Mouse (Mus musculus): ENCODE measurements around the gene Macf1. TPM values are rescaled to one million over a fixed set of nuclear protein-coding genes. Genes with fewer than 3 reads are reported as not detected.
"Not testable (repeated sequence)": the region's sequence is repeated elsewhere in the genome, so short reads cannot be mapped to it uniquely, and the experiment has no call there.

Gene Macf1
- polyA plus RNA-seq, 1 experiment from 2014 or later, result 69.9 TPM

GRCm38 (mm10) chr4:123326087-123326486, 358.1 kb downstream of the Macf1 start:
- 73% methylated on average over 3 of the region's 3 CpGs for WGBS
- Histone ChIP-seq H3K4me1 (replicated peaks) (peaks cover 15% of the 10 kb centered on the region), H3K4me3 (no peak overlapping the region), H3K36me3 (no peaks in the 10 kb centered on the region), H3K27me3 (replicated peaks) (peaks cover 31% of the 10 kb centered on the region), H3K9ac (no peak overlapping the region), H3K9me3 (replicated peaks) (no peaks in the 10 kb centered on the region), H3K27ac (ENCODE audit: poor library complexity, severe bottlenecking) (no peak overlapping the region), H3K4me2 (no peak overlapping the region)
- ATAC-seq (ENCODE audit: insufficient number of reproducible peaks, low FRiP score), result no peak

GRCm38 (mm10) chr4:123323534-123323933, 360.6 kb downstream of the Macf1 start, which contains the start of gene Oxct2a:
Gene Oxct2a, minus strand, starts transcription at chr4:123323634.
- Histone ChIP-seq H3K9me3 (replicated peaks) (no peaks in the 10 kb centered on the region), H3K4me2 (peak within 1 kb of the TSS; percentile 65), H3K36me3 (no peaks in the 10 kb centered on the region), H3K27me3 (replicated peaks) (peaks cover 31% of the 10 kb centered on the region), H3K9ac (no peak within 1 kb of the TSS), H3K4me3 (peak within 1 kb of the TSS; percentile 35), H3K4me1 (replicated peaks) (peaks cover 15% of the 10 kb centered on the region), H3K27ac (ENCODE audit: poor library complexity, severe bottlenecking) (no peak within 1 kb of the TSS)
- 17% methylated on average over 13 of the region's 13 CpGs for WGBS
- ATAC-seq (ENCODE audit: insufficient number of reproducible peaks, low FRiP score), result no peak

GRCm38 (mm10) chr4:123322910-123323309, 361.2 kb downstream of the Macf1 start:
- not testable (repeated sequence) for H3K9ac ChIP-seq
- ATAC-seq (ENCODE audit: insufficient number of reproducible peaks, low FRiP score), result 0 out of 2 replicates have a peak, but pooled peaks have one; percentile 7

DNA sequence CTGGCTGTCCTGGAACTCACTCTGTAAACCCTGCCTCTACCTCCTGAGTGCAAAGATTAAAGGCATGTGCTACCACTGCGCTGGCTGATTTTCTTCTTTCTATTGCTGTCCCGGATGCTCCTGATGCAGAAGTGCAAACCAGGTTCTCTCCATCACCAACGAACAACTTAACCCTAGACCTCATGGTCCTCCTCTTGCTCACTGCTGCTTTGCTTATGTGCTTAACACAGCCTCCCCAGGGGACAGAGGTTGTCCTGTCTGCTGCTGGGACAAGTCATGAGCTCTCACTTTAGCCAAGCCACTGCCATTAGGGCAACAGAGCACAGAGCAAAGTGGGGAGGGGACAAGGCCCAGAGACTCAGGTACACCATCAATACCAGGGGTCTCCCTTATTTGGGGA, 369.7 kb downstream of the Macf1 start:
- Histone ChIP-seq H3K9ac (no peak overlapping the region), H3K4me2 (no peak overlapping the region), H3K27ac (ENCODE audit: poor library complexity, severe bottlenecking) (no peak overlapping the region), H3K36me3 (0 out of 2 replicates have a peak, but pooled peaks cover 3% of the 10 kb centered on the region), H3K4me1 (replicated peaks) (peaks cover 9% of the 10 kb centered on the region), H3K4me3 (no peak overlapping the region), H3K9me3 (replicated peaks) (0 out of 2 replicates have a peak, but pooled peaks cover 3% of the 10 kb centered on the region), H3K27me3 (replicated peaks) (no peaks in the 10 kb centered on the region)
- WGBS, result 77% methylated on average over 3 of the region's 3 CpGs
- no peak for ATAC-seq (ENCODE audit: insufficient number of reproducible peaks, low FRiP score)

More at GRCm38 (mm10) chr4:123322910-123323309, 361.2 kb downstream of the Macf1 start:
- H3K27me3 ChIP-seq (replicated peaks), result peaks cover 31% of the 10 kb centered on the region
- H3K36me3 ChIP-seq; H3K9me3 ChIP-seq (replicated peaks); H3K27ac ChIP-seq (ENCODE audit: poor library complexity, severe bottlenecking): not testable (repeated sequence)
- H3K4me1 ChIP-seq (replicated peaks), result peaks cover 15% of the 10 kb centered on the region
- WGBS, result 12% methylated on average over 27 of the region's 38 CpGs
- peak overlapping the region; percentile 65 for H3K4me2 ChIP-seq
- peak overlapping the region; percentile 35 for H3K4me3 ChIP-seq

DNA sequence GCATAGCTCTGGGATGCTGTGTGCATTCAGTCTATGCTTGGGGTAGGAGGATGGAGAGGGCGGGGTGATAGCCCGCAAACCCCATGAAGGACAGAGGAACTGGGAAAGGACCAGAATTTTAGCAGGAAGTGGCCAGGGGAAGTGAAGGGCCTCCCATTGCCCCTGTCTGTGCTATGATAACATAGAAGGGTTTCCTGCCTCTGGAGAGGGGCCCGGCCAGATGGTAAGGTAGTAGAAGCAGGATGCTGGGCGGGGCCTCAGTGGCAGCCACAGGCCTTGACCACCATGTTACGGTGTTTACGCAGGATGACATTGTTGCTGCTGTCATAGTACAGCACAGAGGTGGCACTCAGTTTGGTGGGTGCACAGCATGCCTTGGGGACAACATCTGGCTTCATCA, 371.1 kb downstream of the Macf1 start:
- Histone ChIP-seq H3K9me3 (replicated peaks) (0 out of 2 replicates have a peak, but pooled peaks cover 3% of the 10 kb centered on the region), H3K27me3 (replicated peaks) (no peaks in the 10 kb centered on the region)
- WGBS, result 54% methylated on average over 6 of the region's 6 CpGs

DNA sequence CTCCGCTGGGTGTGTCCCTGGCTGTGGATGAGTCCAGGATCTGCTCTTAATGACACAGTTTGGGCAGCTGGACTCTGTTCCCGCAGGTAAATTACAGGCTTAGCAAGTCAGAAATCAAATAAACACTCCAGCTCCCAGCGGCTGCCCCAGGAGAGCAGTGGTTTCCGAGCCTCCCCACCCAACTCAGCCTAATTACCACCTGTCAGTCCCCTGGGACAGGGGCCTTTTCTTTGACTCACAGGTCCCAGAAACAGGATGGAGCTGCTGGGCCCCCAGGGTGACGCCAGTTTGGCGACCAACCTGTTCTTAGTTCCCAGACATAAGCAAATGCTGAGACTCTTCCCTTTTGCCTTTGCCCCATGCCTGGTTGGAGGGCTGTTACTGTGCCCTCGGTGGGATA, 372.3 kb downstream of the Macf1 start:
- WGBS, result 85% methylated on average over 7 of the region's 7 CpGs
- Histone ChIP-seq H3K27ac (ENCODE audit: poor library complexity, severe bottlenecking) (no peak overlapping the region), H3K4me2 (no peak overlapping the region), H3K4me3 (no peak overlapping the region), H3K9me3 (replicated peaks) (0 out of 2 replicates have a peak, but pooled peaks cover 3% of the 10 kb centered on the region), H3K36me3 (0 out of 2 replicates have a peak, but pooled peaks cover 3% of the 10 kb centered on the region), H3K4me1 (replicated peaks) (peaks cover 24% of the 10 kb centered on the region), H3K9ac (no peak overlapping the region), H3K27me3 (replicated peaks) (no peaks in the 10 kb centered on the region)
- no peak for ATAC-seq (ENCODE audit: insufficient number of reproducible peaks, low FRiP score)

More for the DNA sequence above, 371.1 kb downstream of the Macf1 start:
- no peak overlapping the region for H3K9ac ChIP-seq
- no peak overlapping the region for H3K4me3 ChIP-seq
- 0 out of 2 replicates have a peak, but pooled peaks cover 3% of the 10 kb centered on the region for H3K36me3 ChIP-seq
- ATAC-seq (ENCODE audit: insufficient number of reproducible peaks, low FRiP score), result peak; percentile 58; the same call in 1 of the 2 replicates
- peaks cover 20% of the 10 kb centered on the region for H3K4me1 ChIP-seq (replicated peaks)
- no peak overlapping the region for H3K27ac ChIP-seq (ENCODE audit: poor library complexity, severe bottlenecking)
- no peak overlapping the region for H3K4me2 ChIP-seq

- H3K27ac ChIP-seq (ENCODE audit: poor library complexity, severe bottlenecking), result no peak overlapping the region
- ATAC-seq (ENCODE audit: insufficient number of reproducible peaks, low FRiP score), result no peak
Measured at GRCm38 (mm10) chr4:123308292-123308691, 375.9 kb downstream of the Macf1 start.

GRCm38 (mm10) chr4:123306999-123307398, 377.2 kb downstream of the Macf1 start:
- Histone ChIP-seq H3K36me3 (peaks cover 32% of the 10 kb centered on the region), H3K4me2 (no peak overlapping the region), H3K27ac (ENCODE audit: poor library complexity, severe bottlenecking) (no peak overlapping the region), H3K9ac (no peak overlapping the region), H3K4me1 (replicated peaks) (peaks cover 18% of the 10 kb centered on the region), H3K27me3 (replicated peaks) (no peaks in the 10 kb centered on the region), H3K9me3 (replicated peaks) (0 out of 2 replicates have a peak, but pooled peaks cover 9% of the 10 kb centered on the region), H3K4me3 (no peak overlapping the region)
- no peak for ATAC-seq (ENCODE audit: insufficient number of reproducible peaks, low FRiP score)
- WGBS, result 90% methylated on average over 10 of the region's 10 CpGs

More at GRCm38 (mm10) chr4:123308292-123308691, 375.9 kb downstream of the Macf1 start:
- Histone ChIP-seq H3K27me3 (replicated peaks) (no peaks in the 10 kb centered on the region), H3K4me2 (no peak overlapping the region), H3K9me3 (replicated peaks) (0 out of 2 replicates have a peak, but pooled peaks cover 9% of the 10 kb centered on the region), H3K4me3 (no peak overlapping the region), H3K4me1 (replicated peaks) (peaks cover 23% of the 10 kb centered on the region), H3K36me3 (peaks cover 19% of the 10 kb centered on the region), H3K9ac (no peak overlapping the region)
- WGBS, result 45% methylated on average over 3 of the region's 3 CpGs

- peaks cover 37% of the 10 kb centered on the region for H3K36me3 ChIP-seq
- 28% methylated on average over 3 of the region's 3 CpGs for WGBS
- H3K4me2 ChIP-seq, result no peak overlapping the region
- H3K27ac ChIP-seq (ENCODE audit: poor library complexity, severe bottlenecking), result no peak overlapping the region
- H3K4me1 ChIP-seq (replicated peaks), result peaks cover 18% of the 10 kb centered on the region
- 0 out of 2 replicates have a peak, but pooled peaks have one; percentile 15 for ATAC-seq (ENCODE audit: insufficient number of reproducible peaks, low FRiP score)
- H3K27me3 ChIP-seq (replicated peaks), result no peaks in the 10 kb centered on the region
- H3K9me3 ChIP-seq (replicated peaks), result 0 out of 2 replicates have a peak, but pooled peaks cover 5% of the 10 kb centered on the region
- H3K4me3 ChIP-seq, result no peak overlapping the region
- H3K9ac ChIP-seq, result no peak overlapping the region
Measured at GRCm38 (mm10) chr4:123305789-123306188, 378.4 kb downstream of the Macf1 start.

Small RNA genes within 50 kb of the gene (microRNA-seq; reads per million reads assigned to microRNA genes)
- not detected for gene Mir6398

Other genes starting within 250 kb of the Macf1 start
- 484 and 498 TPM in 2 replicates for gene Ndufs5, start 33.8 kb upstream of the Macf1 start, polyA plus RNA-seq (2016; fragmentation: Nextera tagmentation; extraction: Ambion mirVana)
- gene Akirin1, start 66.0 kb upstream of the Macf1 start, polyA plus RNA-seq (2016; fragmentation: Nextera tagmentation; extraction: Ambion mirVana), result 65.6 TPM in 2 replicates
- gene Rhbdl2, start 103.5 kb upstream of the Macf1 start, polyA plus RNA-seq (2016; fragmentation: Nextera tagmentation; extraction: Ambion mirVana), result 2.2 and 3.4 TPM in 2 replicates
- gene 4933427I04Rik, start 175.3 kb upstream of the Macf1 start, polyA plus RNA-seq (2016; fragmentation: Nextera tagmentation; extraction: Ambion mirVana), result not detected in 2 replicates
- 65.6 and 69.9 TPM in 2 replicates for gene Mycbp, start 220.5 kb upstream of the Macf1 start, polyA plus RNA-seq (2016; fragmentation: Nextera tagmentation; extraction: Ambion mirVana)
- 47.8 and 50.1 TPM in 2 replicates for gene Rragc, start 233.1 kb upstream of the Macf1 start, polyA plus RNA-seq (2016; fragmentation: Nextera tagmentation; extraction: Ambion mirVana)
- not detected in 2 replicates for gene 4930535I16Rik, start 233.7 kb upstream of the Macf1 start, polyA plus RNA-seq (2016; fragmentation: Nextera tagmentation; extraction: Ambion mirVana)